Mouse (Mus musculus) liver, embryonic 15.5 days (tissue): Measurements from ENCODE around the gene Nr2e1. TPM values are rescaled to one million over a fixed set of nuclear protein-coding genes. Genes with fewer than 3 reads are reported as not detected.

ENCODE experiments used
- ATAC-seq: fragments of 200-750 bp; cut with Nextera tagmentation; 2 replicates; pipeline ENCODE4 v1.8.0; 2017; ENCODE audit warnings: moderate number of reproducible peaks, mild to moderate bottlenecking, moderate library complexity; ENCODE audit not compliant: insufficient read depth
- H3K27ac ChIP-seq: fragments of 300-500 bp; sonication (generic); replicated peaks from 2 replicates; pipeline ENCODE4 v1.5.1; 2015; ENCODE audit warnings: mild to moderate bottlenecking, inconsistent platforms
- H3K27me3 ChIP-seq: fragments of 300-500 bp; sonication (generic); 2 replicates; pipeline ENCODE4 v1.6.1; 2015; ENCODE audit warnings: mild to moderate bottlenecking, inconsistent platforms
- H3K36me3 ChIP-seq: fragments of 300-500 bp; sonication (generic); replicated peaks from 2 replicates; pipeline ENCODE4 v1.6.1; 2015; ENCODE audit warnings: moderate library complexity, mild to moderate bottlenecking, inconsistent platforms
- H3K4me1 ChIP-seq: fragments of 300-500 bp; sonication (generic); replicated peaks from 2 replicates; pipeline ENCODE4 v1.6.1; 2015; ENCODE audit warnings: inconsistent platforms
- H3K4me2 ChIP-seq: fragments of 300-500 bp; sonication (generic); 2 replicates; pipeline ENCODE4 v1.6.1; 2015; ENCODE audit warnings: moderate library complexity, mild to moderate bottlenecking, inconsistent platforms
- H3K4me3 ChIP-seq: fragments of 300-500 bp; sonication (generic); replicated peaks from 2 replicates; pipeline ENCODE4 v1.5.1; 2015; ENCODE audit warnings: mild to moderate bottlenecking, inconsistent platforms
- H3K9ac ChIP-seq: fragments of 300-500 bp; sonication (generic); 2 replicates; pipeline ENCODE4 v1.6.1; 2015; ENCODE audit warnings: moderate library complexity, mild to moderate bottlenecking, inconsistent platforms
- H3K9me3 ChIP-seq: fragments of 300-500 bp; sonication (generic); replicated peaks from 2 replicates; pipeline ENCODE4 v1.6.1; 2016; ENCODE audit warnings: inconsistent platforms
- WGBS: fragments of 180-500 bp; shearing (Covaris S2); methylation state at CpG from one replicate; pipeline ENCODE4 v1.1.7; 2015; ENCODE audit warnings: mixed read lengths; ENCODE audit not compliant: insufficient replicate concordance; 5-methylcytosine and 5-hydroxymethylcytosine counted together
- polyA plus RNA-seq: library from polyadenylated mRNA; unstranded; fragments of >200 nt; fragmentation: Nextera tagmentation; extraction: Ambion mirVana; gene quantifications from 2 replicates; pipeline ENCODE4 v1.2.1, GENCODE M21; 2015

Gene Nr2e1
- polyA plus RNA-seq: not detected in 2 replicates

DNA sequence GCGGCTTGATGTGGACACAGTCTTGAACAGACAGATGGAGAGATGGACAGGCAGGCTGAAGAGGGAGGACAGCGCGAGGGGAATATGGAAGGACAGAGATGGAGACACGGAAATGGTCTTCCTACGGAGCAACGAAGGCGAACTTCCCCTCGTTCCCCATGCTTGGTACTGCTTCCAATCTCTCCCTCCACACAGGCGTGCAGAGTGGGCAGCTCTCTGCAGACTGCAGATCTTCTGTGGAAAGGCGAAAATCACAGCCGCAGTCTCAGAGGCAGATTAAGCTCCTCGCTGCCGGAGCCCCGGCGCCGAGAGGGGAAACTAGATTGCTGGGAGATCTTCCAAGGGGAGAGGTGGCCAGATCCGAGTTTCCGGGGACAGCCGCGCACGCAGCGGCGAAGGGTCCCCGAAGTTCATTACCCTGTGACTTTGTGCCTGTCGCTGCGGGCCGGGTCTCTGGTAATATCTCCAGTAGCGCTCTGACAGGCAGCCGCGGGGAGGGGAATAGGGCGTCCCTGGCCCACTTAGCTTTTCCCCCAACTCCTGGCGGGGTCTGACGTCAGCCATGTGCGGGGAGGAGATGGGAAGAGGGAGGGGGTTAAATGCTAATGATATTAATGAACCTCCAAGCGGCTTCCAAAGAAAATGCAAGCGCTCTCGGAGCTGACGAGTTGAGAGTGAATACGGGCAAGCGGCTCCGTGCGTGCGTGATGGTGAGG, at the start of gene Nr2e1, which contains the start of gene Ostm1:
Gene Nr2e1 (minus strand): TSS at position 476 of the 716 bp plus-strand sequence.
Gene Ostm1 (plus strand): TSS at position 666 of the 716 bp plus-strand sequence.
- Histone ChIP-seq H3K9ac (no peak within 1 kb of the TSS), H3K4me1 (peaks cover 5% of the 10 kb centered on the region; the same call in 1 of the 2 replicates), H3K9me3 (no peaks in the 10 kb centered on the region), H3K36me3 (no peaks in the 10 kb centered on the region), H3K4me2 (no peak within 1 kb of the TSS; the same call in 1 of the 2 replicates), H3K27ac (no peak within 1 kb of the TSS), H3K27me3 (peaks cover 100% of the 10 kb centered on the region), H3K4me3 (no peak within 1 kb of the TSS)
- WGBS: 2% methylated on average over 43 of the region's 43 CpGs
- ATAC-seq: no peak

- no peaks in the 10 kb centered on the region for H3K9me3 ChIP-seq
- H3K27ac ChIP-seq: no peak overlapping the region
- H3K4me2 ChIP-seq: peak overlapping the region; percentile 71
- H3K4me1 ChIP-seq: peaks cover 42% of the 10 kb centered on the region
- H3K4me3 ChIP-seq: peak overlapping the region; percentile 52
- 2% methylated on average over 39 of the region's 39 CpGs for WGBS
- no peak overlapping the region for H3K9ac ChIP-seq
- no peaks in the 10 kb centered on the region for H3K36me3 ChIP-seq
- ATAC-seq: no peak
- H3K27me3 ChIP-seq: peaks cover 100% of the 10 kb centered on the region
These were observed 49.3 kb upstream of the Nr2e1 start for GRCm38 (mm10) chr10:42632453-42633360.

GRCm38 (mm10) chr10:42631754-42632452, 48.5 kb upstream of the Nr2e1 start:
- Histone ChIP-seq H3K4me3 (0 out of 2 replicates have a peak overlapping the region, but pooled peaks have one; percentile 52), H3K9ac (no peak overlapping the region), H3K9me3 (no peaks in the 10 kb centered on the region), H3K4me2 (peak overlapping the region; percentile 71), H3K27ac (no peak overlapping the region), H3K4me1 (peaks cover 39% of the 10 kb centered on the region), H3K27me3 (peaks cover 100% of the 10 kb centered on the region), H3K36me3 (no peaks in the 10 kb centered on the region)
- ATAC-seq: no peak
- WGBS: 3% methylated on average over 42 of the region's 42 CpGs

- Histone ChIP-seq H3K36me3 (no peaks in the 10 kb centered on the region), H3K4me1 (peaks cover 43% of the 10 kb centered on the region), H3K27me3 (peaks cover 98% of the 10 kb centered on the region), H3K9ac (no peak overlapping the region), H3K9me3 (no peaks in the 10 kb centered on the region), H3K4me2 (no peak overlapping the region), H3K27ac (no peak overlapping the region), H3K4me3 (no peak overlapping the region)
- 5% methylated on average over 19 of the region's 19 CpGs for WGBS
- ATAC-seq: no peak
These were observed 47.3 kb upstream of the Nr2e1 start for GRCm38 (mm10) chr10:42630596-42631355.

- peak overlapping the region; percentile 16; the same call in 1 of the 2 replicates for H3K4me2 ChIP-seq
- H3K9me3 ChIP-seq: no peaks in the 10 kb centered on the region
- ATAC-seq: peak; percentile 99
- WGBS: 50% methylated on average over 2 of the region's 2 CpGs
- no peak overlapping the region for H3K4me3 ChIP-seq
- H3K27ac ChIP-seq: 0 out of 2 replicates have a peak overlapping the region, but pooled peaks have one; percentile 31
- peaks cover 19% of the 10 kb centered on the region for H3K4me1 ChIP-seq
- H3K27me3 ChIP-seq: peaks cover 92% of the 10 kb centered on the region
- H3K36me3 ChIP-seq: no peaks in the 10 kb centered on the region
- no peak overlapping the region for H3K9ac ChIP-seq
These were observed 42.5 kb upstream of the Nr2e1 start for GRCm38 (mm10) chr10:42625907-42626306.

DNA sequence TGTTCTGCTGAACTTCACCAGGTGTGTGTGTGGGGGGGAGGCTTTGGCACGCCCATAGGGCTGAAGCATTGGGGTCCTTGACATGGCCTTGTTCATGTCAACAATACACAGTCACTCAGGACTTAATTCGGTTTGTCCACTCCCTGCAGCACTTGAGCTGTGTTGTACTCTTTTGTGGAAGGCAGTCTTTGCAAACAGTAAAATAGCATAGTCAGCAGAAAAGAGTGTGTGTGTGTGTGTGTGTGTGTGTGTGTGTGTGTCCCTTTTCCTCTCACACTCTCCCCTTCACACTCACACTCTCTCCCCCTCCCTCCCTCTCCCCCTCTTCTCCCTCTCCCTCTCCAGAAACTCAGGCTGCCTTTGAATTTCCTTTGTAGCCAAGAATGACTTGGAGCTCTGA, 34.9 kb upstream of the Nr2e1 start:
- Histone ChIP-seq H3K27ac (no peak overlapping the region), H3K36me3 (no peaks in the 10 kb centered on the region), H3K27me3 (peaks cover 95% of the 10 kb centered on the region), H3K9ac (no peak overlapping the region), H3K4me2 (no peak overlapping the region), H3K4me3 (no peak overlapping the region), H3K4me1 (peaks cover 5% of the 10 kb centered on the region; the same call in 1 of the 2 replicates), H3K9me3 (no peaks in the 10 kb centered on the region)
- no peak for ATAC-seq
- 22% methylated on average over 2 of the region's 2 CpGs for WGBS

GRCm38 (mm10) chr10:42614766-42615165, 31.3 kb upstream of the Nr2e1 start:
- Histone ChIP-seq H3K27me3 (peaks cover 97% of the 10 kb centered on the region), H3K4me2 (no peak overlapping the region; the same call in 1 of the 2 replicates), H3K4me3 (no peak overlapping the region), H3K36me3 (no peaks in the 10 kb centered on the region), H3K4me1 (peaks cover 5% of the 10 kb centered on the region; the same call in 1 of the 2 replicates), H3K27ac (no peak overlapping the region), H3K9me3 (no peaks in the 10 kb centered on the region), H3K9ac (no peak overlapping the region)
- ATAC-seq: no peak
- whole genome bisulfite sequencing: 5% methylated on average over 9 of the region's 9 CpGs

DNA sequence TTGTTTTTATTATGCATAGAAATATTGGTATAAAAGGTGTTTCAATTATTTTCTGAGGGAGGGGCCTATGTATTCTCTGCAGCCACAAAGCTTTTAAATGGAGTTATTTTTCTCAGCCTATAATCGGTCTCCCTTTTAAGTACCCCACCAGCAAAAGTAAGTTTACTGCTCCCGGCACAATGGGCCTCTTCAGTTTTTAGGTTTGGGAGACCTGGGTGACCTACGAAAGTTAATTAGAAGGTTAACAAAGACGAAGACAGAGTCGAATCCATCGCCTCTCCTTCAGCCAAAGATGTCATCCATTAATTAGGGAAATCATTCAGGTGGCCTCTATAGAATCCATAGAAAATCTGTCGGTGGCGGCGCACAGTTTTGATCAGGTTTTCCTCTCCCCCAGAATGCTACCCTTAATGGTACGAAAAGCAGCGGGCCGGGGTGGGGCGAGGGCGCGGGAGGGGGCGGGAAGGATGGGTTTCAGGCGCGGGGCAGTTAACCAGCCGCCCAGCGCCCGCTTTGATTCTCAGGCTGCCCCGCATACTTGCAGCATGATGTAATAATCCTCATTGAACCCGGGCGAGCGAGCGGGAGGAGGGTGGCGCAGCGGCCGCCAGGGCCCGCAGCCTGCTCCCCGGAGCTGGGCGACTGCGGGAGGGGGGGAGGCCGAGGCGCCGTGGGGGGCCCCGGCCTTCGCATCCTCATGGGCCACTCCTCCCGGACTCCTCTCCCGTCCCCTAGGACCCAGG, 30.4 kb upstream of the Nr2e1 start:
- Histone ChIP-seq H3K9ac (no peak overlapping the region), H3K27me3 (peaks cover 97% of the 10 kb centered on the region), H3K4me3 (0 out of 2 replicates have a peak overlapping the region, but pooled peaks have one; percentile 10), H3K36me3 (no peaks in the 10 kb centered on the region), H3K27ac (no peak overlapping the region), H3K9me3 (no peaks in the 10 kb centered on the region), H3K4me2 (peak overlapping the region; percentile 40), H3K4me1 (peaks cover 5% of the 10 kb centered on the region; the same call in 1 of the 2 replicates)
- ATAC-seq: no peak
- 2% methylated on average over 40 of the region's 40 CpGs for WGBS

DNA sequence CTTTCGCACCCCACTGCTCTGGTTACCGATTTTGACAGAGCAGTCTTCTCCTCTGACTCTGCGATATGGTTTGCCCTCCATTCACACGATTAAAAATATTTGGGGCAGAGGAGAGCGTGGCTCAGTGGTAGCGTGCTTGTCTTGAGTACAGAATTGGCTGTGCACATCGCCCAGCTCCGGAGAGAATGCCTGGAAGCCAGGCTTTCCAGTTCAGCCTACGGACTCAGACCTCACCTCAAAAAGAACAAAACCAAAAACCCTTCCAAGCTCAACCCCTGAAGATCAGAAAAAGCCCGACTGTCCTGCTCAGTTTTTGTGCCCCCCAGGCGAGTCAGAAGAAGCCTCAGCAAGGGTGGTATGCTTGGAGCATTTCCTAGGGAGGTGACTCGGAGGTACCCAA, 29.6 kb upstream of the Nr2e1 start:
- Histone ChIP-seq H3K27ac (no peak overlapping the region), H3K4me3 (no peak overlapping the region), H3K4me1 (peaks cover 5% of the 10 kb centered on the region; the same call in 1 of the 2 replicates), H3K9ac (no peak overlapping the region), H3K4me2 (no peak overlapping the region), H3K9me3 (no peaks in the 10 kb centered on the region), H3K27me3 (peaks cover 97% of the 10 kb centered on the region), H3K36me3 (no peaks in the 10 kb centered on the region)
- no peak for ATAC-seq
- WGBS: 11% methylated on average over 12 of the region's 12 CpGs
